Mouse (Mus musculus): ENCODE data around the gene Rps25.
A peak's percentile ranks its signal among the peaks of the same experiment; 100 is the strongest.
"Not testable (repeated sequence)": the region's sequence is repeated elsewhere in the genome, so short reads cannot be mapped to it uniquely, and the experiment has no call there.

The Rps25 gene

GRCm38 (mm10) chr9:44406906-44407751 is at the start of gene Rps25, which contains the start of gene Trappc4:
Gene Rps25 (plus strand): TSS chr9:44407139.
Gene Trappc4 (minus strand): TSS chr9:44407600.
- peak; percentile 92 for DNase-seq

GRCm38 (mm10) chr9:44357207-44357606 is 49.7 kb upstream of the Rps25 start:
- no peak for DNase-seq

DNA sequence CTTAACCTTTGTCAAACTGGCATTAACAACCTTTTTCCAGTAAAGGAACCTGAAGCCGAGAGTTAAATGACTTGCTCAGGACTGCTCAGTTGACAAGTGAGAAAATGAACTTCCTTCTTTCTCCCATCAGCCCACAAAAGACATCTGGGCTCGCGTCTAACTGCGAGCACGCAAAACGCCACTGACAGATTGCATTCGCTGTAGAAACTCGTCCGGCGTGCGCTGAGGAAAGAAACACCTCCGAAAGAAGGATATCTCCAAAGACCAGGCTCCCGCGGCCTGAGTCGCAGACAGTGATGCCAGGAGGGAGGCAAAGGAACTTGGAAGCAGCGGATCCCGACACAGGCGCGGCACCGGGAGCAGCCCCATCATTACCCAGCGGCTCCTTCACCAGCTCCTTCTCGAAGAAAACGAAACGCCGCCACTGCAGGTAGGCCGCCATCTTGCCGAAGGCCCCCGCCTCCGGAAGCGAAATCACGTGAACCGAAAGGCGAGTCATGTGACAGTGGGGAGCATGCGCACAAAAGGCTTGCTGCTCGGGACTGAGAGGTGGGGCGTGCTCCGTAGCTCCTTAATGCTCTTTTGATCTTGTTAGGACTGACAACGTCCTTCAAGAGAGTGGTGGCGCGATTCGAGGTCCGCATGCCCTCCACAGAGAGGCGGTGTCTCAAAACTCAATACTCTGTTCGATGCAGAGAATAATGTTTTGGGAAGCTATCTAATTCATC is 45.6 kb upstream of the Rps25 start, which contains the start of gene Vps11:
Vps11 (minus strand) TSS at position 481 of the 728 bp plus-strand sequence.
- DNase-seq, result peak; percentile 97

DNA sequence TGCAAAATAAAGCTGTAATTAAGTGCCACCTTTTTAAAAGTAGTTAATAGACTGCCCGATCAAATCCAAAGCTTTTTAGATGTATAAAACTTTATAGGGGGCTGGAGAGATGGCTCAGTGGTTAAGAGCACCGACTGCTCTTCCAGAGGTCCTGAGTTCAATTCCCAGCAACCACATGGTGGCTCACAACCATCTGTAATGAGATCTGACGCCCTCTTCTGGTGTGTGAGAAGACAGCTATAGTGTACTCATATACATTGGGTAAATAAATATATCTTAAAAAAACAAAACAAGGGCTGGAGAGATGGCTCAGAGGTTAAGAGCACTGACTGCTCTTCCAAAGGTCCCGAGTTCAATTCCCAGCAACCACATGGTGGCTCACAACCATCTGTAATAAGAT is 45.0 kb upstream of the Rps25 start:
- DNase-seq, result not testable (repeated sequence)

- DNase-seq, result peak; percentile 52
Observed at GRCm38 (mm10) chr9:44364480-44364879, 42.5 kb upstream of the Rps25 start.

DNA sequence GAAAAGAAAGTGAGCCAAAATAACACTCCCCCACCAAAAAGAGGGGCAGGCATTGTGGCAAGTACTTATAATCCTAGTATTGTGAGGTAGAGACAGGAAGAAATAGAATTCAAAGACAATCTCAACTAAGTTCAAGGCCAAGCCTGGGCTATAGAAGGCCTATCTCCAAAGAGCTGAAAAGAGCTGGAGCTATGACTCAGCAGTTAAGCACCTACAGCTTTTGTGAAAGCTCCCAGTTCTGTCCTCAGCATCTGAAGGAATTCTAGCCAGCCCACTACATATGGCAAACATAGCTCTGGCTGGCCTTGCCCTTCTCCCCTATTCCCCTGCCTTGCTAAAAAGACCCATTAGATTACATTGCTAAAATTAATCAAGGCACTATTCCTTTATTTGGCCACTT is 33.6 kb upstream of the Rps25 start:
- no peak for DNase-seq

DNA sequence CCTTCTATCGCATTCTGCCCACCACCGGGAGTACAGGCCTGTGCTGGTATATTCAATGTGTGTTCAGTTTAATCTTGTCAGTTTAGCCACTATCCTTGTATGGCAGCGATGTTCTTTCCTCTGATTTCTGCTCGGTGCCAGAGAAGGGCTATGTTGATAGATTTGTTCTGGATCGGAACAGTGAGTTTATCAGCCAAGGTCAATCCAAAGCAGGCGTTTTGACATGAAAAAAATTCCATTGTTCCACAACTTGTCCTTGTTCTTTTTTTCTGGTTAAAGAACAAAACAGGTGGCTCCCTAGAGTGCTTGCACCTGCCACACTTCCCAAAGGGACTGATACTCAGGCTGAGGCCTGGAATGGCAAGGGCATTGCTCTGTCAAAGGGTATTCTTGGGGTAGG is 30.8 kb upstream of the Rps25 start:
- DNase-seq, result no peak

- not testable (repeated sequence) for DNase-seq
Observed at GRCm38 (mm10) chr9:44377335-44377734, 29.6 kb upstream of the Rps25 start.

- DNase-seq, result no peak
Observed at GRCm38 (mm10) chr9:44378153-44378730, 28.7 kb upstream of the Rps25 start.

DNA sequence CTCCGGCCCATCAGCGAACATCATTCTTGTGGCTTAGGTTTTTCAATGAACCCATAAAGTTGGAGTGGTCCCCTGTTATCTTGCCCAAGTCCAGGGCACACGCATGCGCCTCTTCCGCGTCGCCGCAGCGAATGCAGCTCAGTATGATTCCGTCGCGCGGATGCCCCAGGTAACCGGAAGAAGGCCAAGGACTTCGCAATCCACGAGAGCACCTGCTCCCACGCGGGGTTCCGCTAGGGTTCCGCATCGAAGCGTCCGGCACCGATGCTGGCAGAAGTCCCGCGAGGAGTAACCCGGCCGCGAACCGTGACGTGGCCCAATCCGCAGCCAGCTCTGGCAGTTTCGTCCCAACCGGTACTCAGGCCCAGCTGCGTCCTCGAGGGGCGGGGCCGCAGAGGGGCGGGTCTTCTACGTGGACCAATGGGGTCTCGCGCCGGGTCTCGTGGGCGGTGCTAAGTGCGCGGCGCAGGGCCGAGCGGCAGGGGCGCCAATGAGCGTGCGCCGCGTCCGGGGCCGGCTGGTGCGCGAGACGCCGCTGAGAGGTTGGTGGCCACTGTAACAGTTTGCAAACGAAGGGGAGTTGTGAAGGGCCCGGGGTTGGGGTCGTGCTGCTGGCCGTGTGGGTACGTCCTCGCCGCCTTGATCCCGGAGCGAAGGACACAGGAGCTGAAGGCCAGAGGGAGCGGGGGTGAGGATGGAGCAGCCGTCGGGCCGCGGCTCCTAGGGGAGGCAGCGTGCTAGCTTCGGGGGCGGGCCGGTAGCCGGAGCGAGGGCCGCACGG is 27.7 kb upstream of the Rps25 start, which contains the start of gene Hyou1:
Hyou1 (plus strand) TSS at position 437 of the 781 bp plus-strand sequence.
- peak; percentile 100 for DNase-seq

DNA sequence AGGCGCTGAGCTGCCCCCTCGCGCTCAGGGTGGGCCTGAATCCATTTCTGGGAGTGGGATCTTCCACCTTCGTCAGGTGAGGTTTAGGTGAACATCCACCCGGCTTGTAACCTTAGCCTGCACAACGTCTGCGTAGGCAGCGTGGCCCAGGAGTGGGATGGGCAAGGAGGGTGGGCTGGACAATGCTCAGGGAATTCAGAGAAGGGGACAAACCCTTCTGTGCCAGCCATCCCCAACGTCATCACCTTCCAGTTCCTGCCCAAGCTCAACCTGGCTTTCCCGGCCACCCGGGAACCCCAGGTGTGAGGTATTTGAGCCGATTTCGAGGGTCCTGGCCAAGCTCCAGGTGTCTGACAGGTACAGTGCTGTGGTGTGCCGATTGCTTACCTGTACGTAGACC is 27.1 kb upstream of the Rps25 start:
- no peak for DNase-seq

DNA sequence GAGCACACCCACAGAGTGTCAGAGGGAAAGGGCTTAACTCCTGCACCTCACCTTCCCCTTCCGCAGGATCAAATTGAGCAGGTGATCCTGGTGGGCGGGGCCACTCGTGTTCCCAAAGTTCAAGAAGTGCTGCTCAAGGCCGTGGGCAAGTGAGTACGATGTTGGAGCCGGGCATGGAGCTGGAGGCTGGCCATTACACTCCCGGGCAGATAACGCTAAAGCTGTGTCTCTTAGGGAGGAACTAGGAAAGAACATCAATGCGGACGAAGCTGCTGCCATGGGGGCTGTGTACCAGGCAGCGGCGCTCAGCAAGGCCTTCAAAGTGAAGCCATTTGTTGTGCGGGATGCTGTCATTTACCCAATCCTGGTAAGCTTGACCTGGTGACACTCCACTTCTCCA is 22.3 kb upstream of the Rps25 start:
- DNase-seq, result no peak

- DNase-seq, result no peak
Observed at GRCm38 (mm10) chr9:44387221-44387620, 19.7 kb upstream of the Rps25 start.

- DNase-seq, result peak; percentile 61
Observed at GRCm38 (mm10) chr9:44389273-44389672, 17.7 kb upstream of the Rps25 start.

DNA sequence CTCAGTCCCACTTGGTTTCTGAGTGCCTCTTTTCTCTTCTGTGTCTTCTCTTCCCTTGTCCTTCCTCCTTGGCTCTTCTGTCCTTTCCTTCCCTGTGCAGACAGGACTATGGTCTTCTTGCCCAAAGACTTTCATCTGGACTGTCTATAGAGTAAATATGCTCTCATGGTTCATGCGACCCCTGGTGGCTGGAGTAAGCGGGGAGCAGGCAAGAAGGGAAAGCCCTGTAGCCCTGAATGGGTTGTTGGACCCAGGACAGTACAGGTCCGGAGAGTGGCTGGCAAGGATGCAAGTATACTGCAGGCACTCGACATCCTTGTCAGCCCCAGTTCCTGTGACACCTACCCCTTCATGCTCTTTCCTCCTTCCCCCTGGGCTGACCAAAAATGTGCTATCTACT is 15.5 kb upstream of the Rps25 start:
- DNase-seq, result peak; percentile 81

DNA sequence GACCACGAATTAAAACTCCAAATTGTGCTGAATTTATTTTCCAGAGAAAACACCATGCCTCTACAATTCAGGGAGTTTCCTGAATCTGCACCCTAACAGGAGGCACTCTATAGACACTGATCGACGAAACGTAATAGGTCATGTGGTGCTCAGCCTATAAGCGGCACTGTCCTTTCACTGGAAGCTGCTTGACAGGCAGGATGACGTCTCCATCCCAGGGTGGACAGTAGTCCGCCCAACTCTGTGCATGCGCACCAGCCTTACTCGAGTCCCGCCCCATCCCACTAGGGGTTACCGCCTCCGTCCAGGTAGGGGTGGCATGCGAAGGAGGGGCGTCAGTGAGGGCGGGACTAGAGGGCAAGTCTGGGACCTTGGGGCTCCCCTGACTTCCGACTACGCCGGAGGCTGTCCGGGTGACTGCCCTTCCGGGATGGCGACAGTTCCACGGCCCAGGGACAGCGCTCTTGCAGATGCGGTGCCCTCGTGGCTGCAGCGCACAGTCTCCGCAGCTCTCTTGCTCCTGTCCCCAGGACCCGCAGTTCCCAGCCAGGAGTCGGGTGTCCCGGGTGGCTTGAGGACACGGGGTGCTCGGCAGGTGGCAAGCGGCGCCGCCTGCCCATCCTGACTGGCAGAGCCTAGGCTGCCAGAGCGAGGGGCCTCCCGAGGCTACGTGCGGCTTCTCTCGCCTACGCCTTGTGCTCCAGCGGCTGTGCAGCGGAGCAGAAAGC is 10.1 kb upstream of the Rps25 start, which contains the start of gene Slc37a4:
Slc37a4 (plus strand) TSS at position 169 of the 728 bp plus-strand sequence.
- peak; percentile 98 for DNase-seq

- no peak for DNase-seq
Observed at GRCm38 (mm10) chr9:44398087-44398486, 8.9 kb upstream of the Rps25 start.

DNA sequence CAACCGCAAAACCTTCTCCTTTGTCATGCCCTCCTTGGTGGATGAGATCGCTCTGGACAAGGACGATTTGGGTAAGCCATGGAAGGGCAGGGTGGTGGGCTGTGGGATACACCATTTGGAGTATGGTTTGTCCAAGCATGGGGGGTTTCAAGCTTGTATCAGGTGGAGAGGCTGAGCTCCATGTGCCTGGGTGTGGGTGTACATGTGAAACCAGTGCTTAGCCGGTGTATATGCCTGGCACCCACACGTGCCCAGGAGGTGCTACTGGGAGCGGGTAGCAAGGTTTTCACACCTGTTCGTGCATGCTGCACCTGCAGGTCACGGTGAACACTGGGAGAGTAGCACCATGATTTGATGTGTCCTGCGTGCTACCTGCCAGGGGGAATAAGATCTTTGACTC is 8.4 kb upstream of the Rps25 start:
- no peak for DNase-seq

- no peak for DNase-seq
Observed at GRCm38 (mm10) chr9:44399114-44399794, 7.7 kb upstream of the Rps25 start.

DNA sequence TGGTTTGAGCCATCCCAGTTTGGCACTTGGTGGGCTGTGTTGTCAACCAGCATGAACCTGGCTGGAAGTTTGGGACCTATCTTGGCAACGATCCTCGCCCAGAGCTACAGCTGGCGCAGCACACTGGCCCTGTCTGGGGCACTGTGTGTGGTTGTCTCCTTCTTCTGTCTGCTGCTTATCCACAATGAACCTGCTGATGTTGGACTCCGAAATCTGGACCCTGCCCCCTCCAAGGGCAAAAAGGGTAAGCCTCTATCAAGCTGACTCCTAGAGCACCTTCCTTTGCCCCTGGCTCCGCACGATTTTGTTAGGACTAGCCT is 7.2 kb upstream of the Rps25 start:
- DNase-seq, result no peak

DNA sequence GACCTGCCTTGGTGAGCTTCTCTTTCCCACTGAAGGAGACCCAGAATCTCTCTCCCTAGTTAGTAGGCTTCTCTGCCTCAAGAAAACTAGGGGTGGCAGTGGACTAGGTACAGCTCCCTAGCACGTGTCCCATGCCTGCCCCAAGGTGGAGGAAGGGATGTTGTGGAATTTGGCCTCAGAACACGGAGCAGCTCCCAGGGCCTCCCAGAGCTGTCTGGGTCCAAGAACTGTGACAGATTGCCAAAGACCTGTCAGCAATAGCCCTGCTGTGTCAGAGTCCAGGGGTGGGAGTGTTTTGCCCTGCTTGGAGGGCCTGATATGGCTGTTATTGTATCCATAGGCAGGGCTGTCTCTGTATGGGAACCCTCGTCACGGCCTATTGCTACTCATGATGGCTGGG is 5.9 kb upstream of the Rps25 start:
- no peak for DNase-seq
